Mouse (Mus musculus) stomach, postnatal 0 days (tissue): ENCODE results near the gene Shisal2a.

Source experiments
- CTCF ChIP-seq: IDR thresholded peaks from 2 replicates; pipeline ENCODE4 v1.5.1; 2016; ENCODE audit warnings: antibody characterized with exemption, low read depth, mild to moderate bottlenecking, moderate library complexity
- EP300 ChIP-seq: optimal IDR thresholded peaks from 2 replicates; pipeline ENCODE3; 2016; ENCODE audit warnings: antibody characterized with exemption

DNA sequence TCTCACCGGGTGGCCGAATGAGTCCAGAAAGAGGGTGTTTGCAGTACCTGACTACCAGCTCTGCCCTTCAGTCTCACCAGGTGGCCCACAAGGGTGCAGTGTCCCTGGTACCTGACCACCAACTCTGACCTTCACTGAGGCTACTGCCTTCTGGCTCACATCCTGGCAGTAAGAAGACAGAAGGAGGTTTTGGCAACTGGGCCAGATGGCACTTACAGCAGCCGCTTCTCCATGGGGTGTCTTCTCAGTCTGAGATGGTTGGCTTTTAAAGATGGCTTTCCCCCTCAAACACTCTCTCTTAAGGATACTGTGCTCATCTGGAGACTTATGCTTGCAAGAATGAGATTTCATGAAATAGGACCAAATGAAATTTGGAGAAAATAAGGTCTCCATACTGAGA lies 3.7 kb downstream of the Shisal2a start:
- no peak for TF ChIP-seq CTCF
- TF ChIP-seq EP300, result no peak
